ENCODE assay signal across 12 mouse cellular contexts in the genomic region with DNA sequence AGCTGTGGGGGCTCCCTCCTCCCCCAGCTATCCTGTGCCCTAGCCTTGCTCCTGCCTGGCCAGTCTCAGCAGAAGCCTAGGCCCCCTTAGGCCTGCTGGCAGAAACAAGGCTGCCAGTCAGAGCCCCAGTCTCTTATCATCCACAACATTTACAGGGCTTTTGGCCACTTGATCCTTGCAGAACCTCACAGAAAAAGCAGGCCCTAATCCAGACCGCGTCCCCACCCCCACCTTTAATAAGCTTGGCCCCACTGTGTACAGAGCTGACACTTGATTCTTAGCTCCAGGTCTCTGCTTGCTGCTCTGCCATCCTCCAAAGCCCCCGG. TPM values are rescaled to one million over a fixed set of nuclear protein-coding genes. Genes with fewer than 3 reads are reported as not detected.
DNase-seq lines count a peak whose midpoint lies in the region; ATAC-seq lines count a peak whose summit lies in the region.
"Had no signal": no experiment of that assay in that cellular context is flagged by ENCODE, and none has a peak within 500 bp of the region (broad histone marks: within the 10 kb centered on the region; RNA-seq: fewer than 3 reads in every experiment).

No protein-coding gene starts in this region.

- peak overlapping the region; percentile 95 for H3K27ac ChIP-seq in heart, embryonic 11.5 days (ENCODE audit: low read depth, low read length)
- peak overlapping the region; percentile 54 for H3K27ac ChIP-seq in lung, embryonic 16.5 days (ENCODE audit: low read length)
- H3K27ac ChIP-seq in heart, embryonic 16.5 days (ENCODE audit: low read length) = peak overlapping the region; percentile 97
- H3K27ac ChIP-seq: limb, embryonic 15.5 days had no signal

- H3K27me3 ChIP-seq in heart, embryonic 11.5 days (ENCODE audit: control insufficient read depth, insufficient read depth, low read length) = no peaks in the 10 kb centered on the region
- no peaks in the 10 kb centered on the region for H3K27me3 ChIP-seq in lung, embryonic 16.5 days (ENCODE audit: control insufficient read depth, insufficient read depth, low read depth, low read length)
- H3K27me3 ChIP-seq in heart, embryonic 16.5 days (ENCODE audit: control insufficient read depth, insufficient read depth, low read length) = no peaks in the 10 kb centered on the region
- H3K27me3 ChIP-seq: limb, embryonic 15.5 days had no signal

- peak overlapping the region; percentile 52 for H3K4me2 ChIP-seq in heart, embryonic 11.5 days
- H3K4me2 ChIP-seq in lung, embryonic 16.5 days (ENCODE audit: low read depth, low read length) = no peak overlapping the region
- H3K4me2 ChIP-seq in heart, embryonic 16.5 days (ENCODE audit: low read depth, low read length) = peak overlapping the region; percentile 54
- H3K4me2 ChIP-seq: limb, embryonic 15.5 days had no signal

- WGBS in heart, embryonic 11.5 days (ENCODE audit: insufficient replicate concordance) = 29% methylated on average over 3 of the region's 3 CpGs
- WGBS in lung, embryonic 16.5 days = 54% methylated on average over 3 of the region's 3 CpGs
- 23% methylated on average over 3 of the region's 3 CpGs for WGBS in heart, embryonic 16.5 days

- no peaks in the 10 kb centered on the region for H3K9me3 ChIP-seq in heart, embryonic 11.5 days (replicated peaks; ENCODE audit: control insufficient read depth, low read length)
- no peaks in the 10 kb centered on the region for H3K9me3 ChIP-seq in lung, embryonic 16.5 days (ENCODE audit: control insufficient read depth, low read length)
- H3K9me3 ChIP-seq in heart, embryonic 16.5 days (replicated peaks; ENCODE audit: control insufficient read depth, low read length) = no peaks in the 10 kb centered on the region
- H3K9me3 ChIP-seq: limb, embryonic 15.5 days had no signal

- H3K4me1 ChIP-seq in heart, embryonic 11.5 days (ENCODE audit: control insufficient read depth, insufficient read depth, low read length) = peaks cover 78% of the 10 kb centered on the region
- H3K4me1 ChIP-seq in lung, embryonic 16.5 days (replicated peaks; ENCODE audit: control insufficient read depth, insufficient read depth, low read length) = peaks cover 34% of the 10 kb centered on the region
- peaks cover 86% of the 10 kb centered on the region for H3K4me1 ChIP-seq in heart, embryonic 16.5 days (ENCODE audit: control insufficient read depth, insufficient read depth, low read length)

- no peak overlapping the region for H3K9ac ChIP-seq in heart, embryonic 11.5 days (ENCODE audit: low read depth, low read length)
- no peak overlapping the region; the same call in 1 of the 2 replicates for H3K9ac ChIP-seq in lung, embryonic 16.5 days (ENCODE audit: low read length)
- peak overlapping the region; percentile 12 for H3K9ac ChIP-seq in heart, embryonic 16.5 days (ENCODE audit: low read length)
- H3K9ac ChIP-seq: limb, embryonic 15.5 days had no signal

- no peak; the same call in 1 of the 2 replicates for ATAC-seq in heart, embryonic 11.5 days (replicated peaks; ENCODE audit: insufficient number of reproducible peaks, low FRiP score, low TSS enrichment)
- ATAC-seq in lung, embryonic 16.5 days (ENCODE audit: low read depth) = no peak
- ATAC-seq in heart, embryonic 16.5 days (replicated peaks; ENCODE audit: extremely low read depth, insufficient read depth, low FRiP score) = peak; percentile 20
- peak; percentile 45 for ATAC-seq in megakaryocyte progenitor cell, adult 5-6 weeks (replicated peaks; ENCODE audit: poor library complexity)

- DNase-seq in heart, postnatal 4 days = no peak
- no peak for DNase-seq in lung, adult 18-20 months
- DNase-seq in spleen, postnatal 14 days (ENCODE audit: low spot score in 2 of 2) = no peak
- no peak for DNase-seq in thymus, postnatal 25 days
- DNase-seq: cerebellum, adult 9-11 months; kidney, adult 9 months had no signal

- no peak overlapping the region for H3K4me3 ChIP-seq in heart, embryonic 11.5 days (ENCODE audit: low read depth, low read length)
- no peak overlapping the region for H3K4me3 ChIP-seq in lung, embryonic 16.5 days (ENCODE audit: low read length)
- peak overlapping the region; percentile 15 for H3K4me3 ChIP-seq in heart, embryonic 16.5 days (ENCODE audit: low read length)
- H3K4me3 ChIP-seq: limb, embryonic 15.5 days had no signal

- no peaks in the 10 kb centered on the region for H3K36me3 ChIP-seq in heart, embryonic 11.5 days (ENCODE audit: control insufficient read depth, insufficient read depth, low read length)
- no peaks in the 10 kb centered on the region for H3K36me3 ChIP-seq in lung, embryonic 16.5 days (ENCODE audit: control insufficient read depth, insufficient read depth, low read length)
- H3K36me3 ChIP-seq in heart, embryonic 16.5 days (ENCODE audit: control insufficient read depth, insufficient read depth) = no peaks in the 10 kb centered on the region
- H3K36me3 ChIP-seq: limb, embryonic 15.5 days had no signal

RNA-seq across cellular contexts. Expression of a gene that starts 8.9 kb away (rescaled TPM):
- 38.1 and 43.1 TPM in 2 replicates for polyA plus RNA-seq in heart, embryonic 11.5 days (2014; fragmentation: Nextera tagmentation; extraction: Ambion mirVana)
- 100 to 1,000 TPM; 146 to 149 TPM for total RNA-seq in heart, postnatal 4 days (2021)
- polyA plus RNA-seq in lung, embryonic 16.5 days (2015; fragmentation: Nextera tagmentation; extraction: Ambion mirVana) = 13.1 and 14.1 TPM in 2 replicates
- polyA plus RNA-seq in heart, embryonic 16.5 days (2015; fragmentation: Nextera tagmentation; extraction: Ambion mirVana) = 30.1 and 39.4 TPM in 2 replicates
- total RNA-seq in megakaryocyte progenitor cell, adult 5-6 weeks (2015) = 0.17 and 0.42 TPM in 2 replicates
- total RNA-seq in megakaryocyte progenitor cell, adult 5-6 weeks (2017) = 0.03 and 0.04 TPM in 2 replicates

RNA-seq across cellular contexts. Expression of a gene that starts 28.9 kb away (rescaled TPM):
- polyA plus RNA-seq in heart, embryonic 11.5 days (2014; fragmentation: Nextera tagmentation; extraction: Ambion mirVana) = 26.3 and 27.2 TPM in 2 replicates
- 10 to 100 TPM; 20.2 to 22.4 TPM for total RNA-seq in heart, postnatal 4 days (2021)
- polyA plus RNA-seq in lung, embryonic 16.5 days (2015; fragmentation: Nextera tagmentation; extraction: Ambion mirVana) = 39.6 and 45.5 TPM in 2 replicates
- polyA plus RNA-seq in heart, embryonic 16.5 days (2015; fragmentation: Nextera tagmentation; extraction: Ambion mirVana) = 32.4 and 32.8 TPM in 2 replicates
- 27.6 and 28.0 TPM in 2 replicates for total RNA-seq in megakaryocyte progenitor cell, adult 5-6 weeks (2015)
- 27.3 and 31.9 TPM in 2 replicates for total RNA-seq in megakaryocyte progenitor cell, adult 5-6 weeks (2017)

RNA-seq across cellular contexts. Expression of a gene that starts 29.2 kb away (rescaled TPM):
- polyA plus RNA-seq in heart, embryonic 11.5 days (2014; fragmentation: Nextera tagmentation; extraction: Ambion mirVana) = 4.4 and 5.9 TPM in 2 replicates
- 10 to 100 TPM; 12.5 to 14.3 TPM for total RNA-seq in heart, postnatal 4 days (2021)
- 8.5 and 9.8 TPM in 2 replicates for polyA plus RNA-seq in lung, embryonic 16.5 days (2015; fragmentation: Nextera tagmentation; extraction: Ambion mirVana)
- 6.4 and 6.6 TPM in 2 replicates for polyA plus RNA-seq in heart, embryonic 16.5 days (2015; fragmentation: Nextera tagmentation; extraction: Ambion mirVana)
- total RNA-seq in megakaryocyte progenitor cell, adult 5-6 weeks (2015) = 5.5 and 6.1 TPM in 2 replicates
- 2.1 and 2.6 TPM in 2 replicates for total RNA-seq in megakaryocyte progenitor cell, adult 5-6 weeks (2017)

RNA-seq across cellular contexts. Expression of a gene that starts 50.6 kb away (rescaled TPM):
- not detected in 2 replicates for polyA plus RNA-seq in heart, embryonic 11.5 days (2014; fragmentation: Nextera tagmentation; extraction: Ambion mirVana)
- not detected for total RNA-seq in heart, postnatal 4 days (2021)
- polyA plus RNA-seq in lung, embryonic 16.5 days (2015; fragmentation: Nextera tagmentation; extraction: Ambion mirVana) = 0.45 and 0.80 TPM in 2 replicates
- polyA plus RNA-seq in heart, embryonic 16.5 days (2015; fragmentation: Nextera tagmentation; extraction: Ambion mirVana) = 0.74 TPM in 1 of 2 replicates, not detected in the other
- not detected in 2 replicates for total RNA-seq in megakaryocyte progenitor cell, adult 5-6 weeks (2015)
- 0.68 TPM in 1 of 2 replicates, not detected in the other for total RNA-seq in megakaryocyte progenitor cell, adult 5-6 weeks (2017)
- total RNA-seq: granulocyte monocyte progenitor cell, adult 5-6 weeks had no signal

RNA-seq across cellular contexts. Expression of a gene that starts 54.6 kb away (rescaled TPM):
- 0.82 TPM in 1 of 2 replicates, not detected in the other for polyA plus RNA-seq in heart, embryonic 11.5 days (2014; fragmentation: Nextera tagmentation; extraction: Ambion mirVana)
- 1 to 10 TPM; 1.1 to 1.9 TPM for total RNA-seq in heart, postnatal 4 days (2021)
- polyA plus RNA-seq in lung, embryonic 16.5 days (2015; fragmentation: Nextera tagmentation; extraction: Ambion mirVana) = 0.94 and 1.6 TPM in 2 replicates
- 0.66 and 1.3 TPM in 2 replicates for polyA plus RNA-seq in heart, embryonic 16.5 days (2015; fragmentation: Nextera tagmentation; extraction: Ambion mirVana)
- 6.3 and 9.3 TPM in 2 replicates for total RNA-seq in megakaryocyte progenitor cell, adult 5-6 weeks (2015)
- total RNA-seq in megakaryocyte progenitor cell, adult 5-6 weeks (2017) = 2.8 and 3.0 TPM in 2 replicates

Comparison
In these comparisons a context has a peak if more than half of its experiments do, and no peak if none do; other contexts are left out.
1. ATAC-seq: peak in heart, embryonic 16.5 days (single experiment) and megakaryocyte progenitor cell, adult 5-6 weeks (single experiment); none in heart, embryonic 11.5 days (single experiment) and lung, embryonic 16.5 days (single experiment).
2. Peak in every context shown above with its lines, with median percentiles within 50 percentile points of each other: H3K27ac ChIP-seq.